Mouse (Mus musculus) ZHBTc4 (cell line): ENCODE measurements around the gene Mertk.

Experiments
- DNase-seq: peaks from one replicate; pipeline ENCODE4 v3.0.0-alpha.2; 2011; ENCODE audit warnings: low read depth, low spot score

Mertk gene

DNA sequence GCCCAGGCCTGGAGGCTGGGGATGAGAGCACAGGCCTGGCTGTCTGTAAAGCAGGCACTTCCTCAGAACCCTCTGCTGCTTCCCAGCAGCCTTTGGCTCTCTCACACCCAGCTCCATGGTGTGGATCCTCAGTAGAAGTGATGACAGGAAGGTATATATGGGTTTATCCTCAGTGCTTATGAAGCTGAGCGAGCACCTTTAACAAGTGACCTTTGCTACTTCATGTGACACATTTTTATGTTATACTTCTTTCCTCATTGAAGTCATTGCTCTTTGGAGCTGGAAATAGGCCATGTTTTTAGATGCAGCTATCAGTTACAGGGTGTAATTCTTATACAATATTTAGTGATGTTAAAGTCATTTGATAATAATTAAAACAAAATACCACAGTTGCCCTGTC, 67.0 kb downstream of the Mertk start:
- DNase-seq, result no peak

DNA sequence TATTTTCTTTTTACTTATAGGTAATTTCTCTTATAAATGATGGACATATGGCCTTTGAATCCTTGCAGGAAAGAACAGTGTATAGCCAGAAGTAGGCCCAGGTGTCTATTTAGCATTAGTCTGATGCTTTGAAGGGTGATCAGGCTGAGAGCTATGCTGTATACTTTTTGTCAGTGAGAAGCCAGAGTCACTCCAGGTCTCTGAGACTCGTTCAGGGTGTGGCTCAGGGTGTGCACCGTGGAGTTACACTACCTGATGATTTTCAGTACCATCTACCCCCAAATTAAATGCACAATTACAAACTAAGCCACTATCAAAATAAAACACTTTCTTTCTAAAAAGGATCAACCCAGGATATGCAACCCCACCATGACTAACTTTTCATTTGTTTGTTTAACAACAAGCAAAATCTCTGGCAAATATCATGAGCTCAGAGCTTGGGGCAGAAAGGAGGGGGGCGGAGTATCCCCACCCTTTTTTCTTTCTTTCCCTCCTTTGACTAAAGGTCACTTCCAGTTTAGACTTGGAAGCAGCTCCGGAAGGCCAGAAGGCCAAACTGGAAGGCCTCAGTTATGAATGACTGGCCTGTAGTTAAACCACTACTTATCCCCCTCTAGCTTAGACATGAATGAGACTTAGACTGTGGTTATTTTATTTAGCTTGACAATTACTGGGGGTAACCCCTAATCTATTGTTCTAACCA, 69.9 kb downstream of the Mertk start:
- no peak for DNase-seq

DNA sequence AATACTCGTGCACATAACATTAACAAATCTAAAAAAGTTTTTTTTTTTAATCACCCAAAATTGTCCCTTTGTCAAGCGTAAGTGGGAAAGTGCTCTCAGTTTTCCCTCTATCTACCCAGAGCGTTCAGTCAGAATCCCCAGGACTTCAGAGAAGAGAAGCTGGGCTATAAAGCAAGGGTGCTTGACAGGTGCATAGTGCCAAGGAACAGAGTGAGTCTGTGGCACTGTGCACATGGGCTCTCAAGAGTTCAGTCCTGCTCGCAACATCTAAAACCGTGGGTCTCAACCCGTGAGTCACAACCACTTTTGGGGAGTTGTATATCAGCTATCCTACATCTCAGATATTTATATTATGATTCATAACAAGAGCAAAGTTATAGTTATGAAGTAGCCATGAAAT, 71.8 kb downstream of the Mertk start:
- DNase-seq, result no peak

DNA sequence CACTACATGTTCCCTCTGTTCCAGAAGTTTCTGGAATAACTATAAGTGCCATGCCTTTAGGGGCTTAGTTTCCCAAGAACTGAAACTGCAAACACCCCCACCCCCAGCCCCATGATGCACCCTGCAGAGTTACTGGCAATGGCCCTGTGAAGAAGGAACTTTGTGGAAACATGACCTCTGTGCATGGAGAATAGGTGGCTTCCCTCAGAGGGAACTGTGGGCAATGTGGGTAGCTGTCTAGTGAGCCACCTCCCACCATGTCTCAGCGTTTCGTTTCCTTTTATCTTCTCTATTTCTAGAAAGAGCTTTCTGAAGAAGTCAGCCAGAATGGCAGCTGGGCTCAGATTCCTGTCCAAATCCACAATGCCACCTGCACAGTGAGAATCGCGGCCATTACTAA, 72.3 kb downstream of the Mertk start:
- no peak for DNase-seq

- no peak for DNase-seq
These were observed 73.1 kb downstream of the Mertk start for GRCm38 (mm10) chr2:128771750-128772338.

- DNase-seq, result peak; percentile 12
These were observed 83.5 kb downstream of the Mertk start for GRCm38 (mm10) chr2:128782231-128782630.

GRCm38 (mm10) chr2:128783660-128784345, 85.0 kb downstream of the Mertk start:
- no peak for DNase-seq

DNA sequence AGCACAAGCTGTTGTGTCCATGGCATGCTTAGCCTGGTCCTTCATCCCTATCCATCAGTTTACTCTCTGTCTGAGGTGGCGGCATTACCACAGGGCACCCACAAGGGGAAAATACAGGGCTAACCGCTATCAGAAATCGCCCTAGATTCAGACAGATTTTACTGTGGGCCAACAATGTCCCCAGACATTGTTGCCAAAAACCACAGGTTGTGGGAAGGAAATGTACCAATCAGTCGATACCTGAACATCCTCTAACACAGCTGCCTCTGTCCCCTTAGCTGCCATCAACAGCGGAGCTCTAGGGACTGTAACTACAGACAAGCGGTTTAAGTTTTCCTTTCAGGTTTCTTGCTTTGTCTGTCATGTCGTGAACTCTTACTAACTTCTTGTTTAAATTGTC, 86.1 kb downstream of the Mertk start:
- no peak for DNase-seq

GRCm38 (mm10) chr2:128786341-128786740, 87.6 kb downstream of the Mertk start:
- no peak for DNase-seq

DNA sequence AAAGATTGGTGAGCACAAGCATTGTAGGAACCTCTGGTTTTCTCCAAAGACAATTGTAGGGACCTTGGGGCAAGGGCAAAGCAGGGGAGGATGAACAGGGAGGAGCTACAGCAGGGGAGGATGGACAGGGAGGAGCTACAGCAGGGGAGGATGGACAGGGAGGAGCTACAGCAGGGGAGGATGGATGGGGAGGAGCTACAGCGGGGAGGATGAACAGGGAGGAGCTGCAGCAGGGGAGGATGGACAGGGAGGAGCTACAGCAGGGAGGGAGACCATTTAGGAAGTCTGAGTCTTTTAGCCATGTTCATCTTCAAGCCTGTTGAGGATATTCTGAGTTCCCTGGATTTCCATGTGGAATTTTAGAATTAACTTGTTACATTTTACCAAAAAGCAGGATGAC, 88.0 kb downstream of the Mertk start:
- no peak for DNase-seq

GRCm38 (mm10) chr2:128787805-128788204, 89.0 kb downstream of the Mertk start:
- no peak for DNase-seq

- DNase-seq, result no peak
These were observed 92.3 kb downstream of the Mertk start for GRCm38 (mm10) chr2:128790875-128791614.

DNA sequence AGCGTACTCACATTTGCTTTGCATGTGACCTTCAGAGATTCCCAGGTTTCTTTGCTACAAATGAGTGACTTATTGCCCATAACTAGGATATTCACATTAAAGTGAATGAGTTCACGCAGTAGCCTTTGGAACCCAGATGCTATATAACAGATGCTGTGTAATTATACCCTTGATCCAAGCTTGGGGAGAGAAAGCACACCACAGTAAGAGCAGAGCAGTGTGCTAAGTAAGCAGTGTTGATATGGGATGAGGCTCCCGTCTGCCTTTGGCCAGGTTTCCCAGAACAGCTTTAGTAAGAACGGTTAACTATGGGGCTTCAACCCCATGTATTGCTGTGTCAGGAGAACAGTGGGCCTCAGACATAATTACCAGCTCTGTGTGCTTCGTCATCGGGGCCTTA, 95.2 kb downstream of the Mertk start:
- DNase-seq, result no peak

GRCm38 (mm10) chr2:128796463-128796862, 97.7 kb downstream of the Mertk start:
- no peak for DNase-seq

DNA sequence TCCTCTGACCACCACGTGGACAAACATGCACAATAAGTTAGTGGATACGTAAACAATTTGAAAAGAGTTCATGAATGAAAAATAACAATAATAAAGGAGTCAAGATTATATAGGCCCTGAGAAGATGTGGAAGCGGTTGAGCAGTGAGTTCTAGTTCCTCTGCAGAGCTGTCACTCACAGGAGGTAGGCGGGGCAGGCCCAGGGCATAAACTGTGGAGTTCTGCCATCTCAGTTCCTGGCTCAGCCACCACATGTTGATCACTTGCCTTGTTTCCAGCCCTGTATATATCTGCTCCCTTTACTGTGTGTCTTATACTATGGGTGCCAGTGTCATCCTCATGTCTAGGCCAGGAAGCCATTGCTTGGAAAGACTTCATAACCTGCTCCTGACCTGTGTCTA, 104.7 kb downstream of the Mertk start:
- DNase-seq, result no peak

GRCm38 (mm10) chr2:128805341-128805740, 106.6 kb downstream of the Mertk start:
- DNase-seq, result peak; percentile 37

GRCm38 (mm10) chr2:128806561-128806960, 107.8 kb downstream of the Mertk start:
- no peak for DNase-seq

DNA sequence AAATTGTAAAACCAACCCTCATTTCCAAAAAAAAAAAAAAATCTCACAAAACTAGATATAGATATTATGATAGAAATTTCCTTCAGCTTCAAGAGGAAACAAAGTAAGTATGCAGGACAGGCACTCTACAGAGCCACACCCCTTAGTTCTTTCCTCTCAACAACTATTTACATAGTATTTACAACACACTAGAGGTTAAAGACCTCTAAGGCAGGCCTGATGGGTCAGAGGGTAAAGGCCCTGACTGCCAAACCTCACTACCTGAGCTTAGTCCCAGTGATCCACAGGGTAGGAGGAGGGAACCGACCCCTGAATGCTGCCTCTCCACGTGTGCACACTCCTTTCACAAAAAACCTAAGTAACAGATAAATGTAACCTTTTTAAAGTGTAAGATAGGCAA, 114.0 kb downstream of the Mertk start:
- peak; percentile 74 for DNase-seq

- DNase-seq, result no peak
These were observed 117.6 kb downstream of the Mertk start for GRCm38 (mm10) chr2:128816311-128816710.

DNA sequence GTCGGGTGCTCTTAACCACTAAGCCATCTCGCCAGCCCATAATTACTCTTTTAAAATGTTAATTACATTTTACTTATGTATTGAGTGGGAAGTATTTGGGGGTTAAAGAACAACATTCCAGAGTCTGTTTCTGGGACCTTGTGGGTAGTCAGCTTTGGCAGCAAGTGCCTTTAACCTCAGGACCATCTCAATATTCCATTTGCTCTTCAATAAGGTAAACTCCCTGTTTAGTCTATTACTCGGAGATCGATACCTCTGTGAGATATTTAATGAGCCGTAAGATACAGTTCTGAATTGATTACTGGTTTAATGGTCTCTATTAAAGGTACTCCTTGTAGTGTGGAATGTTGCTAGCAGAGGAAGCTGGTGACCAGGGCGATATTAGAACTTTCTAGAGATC, 118.2 kb downstream of the Mertk start:
- DNase-seq, result no peak

DNA sequence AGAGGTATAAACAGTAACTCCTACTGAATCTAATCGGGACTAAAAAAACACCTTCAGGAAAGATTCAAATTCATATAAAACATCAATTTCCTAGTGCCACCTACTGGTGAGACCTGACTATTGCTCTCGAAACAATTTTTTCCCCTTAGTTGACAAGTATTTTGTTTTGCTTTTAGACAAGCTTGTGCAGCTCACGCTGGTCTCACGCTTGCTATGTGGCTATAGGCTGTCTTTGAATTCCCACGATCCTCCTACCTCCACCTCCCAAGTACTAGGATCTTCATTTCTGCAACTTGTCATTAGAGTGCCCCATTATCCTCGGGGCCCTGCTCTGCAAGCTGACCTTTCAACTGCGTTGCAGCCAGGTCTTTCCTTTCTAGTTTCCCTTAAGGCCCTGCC, 118.6 kb downstream of the Mertk start:
- no peak for DNase-seq
